Mouse (Mus musculus): ENCODE measurements at regions not wholly inside any gene's neighbourhood (a gene's known extent, or its start where the extent isn't known, plus 50 kb on each side); places are given as distances from the start of the nearest gene placed in this dataset.

DNA sequence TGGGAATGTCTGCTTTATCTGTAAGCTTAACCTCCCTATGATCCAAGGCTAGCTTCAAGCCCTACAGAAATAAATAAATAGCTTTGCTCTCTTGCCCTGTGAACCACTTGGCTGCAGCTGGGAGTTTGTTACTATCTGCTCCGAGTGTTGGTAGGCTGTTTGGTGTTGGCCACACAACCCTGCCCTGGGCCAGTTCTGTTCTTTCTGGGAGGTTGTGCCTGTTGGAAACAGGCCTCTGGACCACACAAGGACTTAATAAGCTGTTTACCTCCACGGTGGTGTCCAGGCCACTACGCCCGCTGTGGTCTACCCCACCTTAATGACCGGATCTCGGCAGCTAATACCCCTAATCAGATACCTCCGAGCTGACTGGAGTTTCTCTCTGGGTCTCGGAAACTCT, 136.1 kb downstream of the Ercc6l2 start:
- TF ChIP-seq CTCF (IDR thresholded peaks at IDR 0.05; ENCODE audit: low read depth) (no peak), EP300 (IDR thresholded peaks at IDR 0.05; ENCODE audit: low read depth) (no peak)

Data from liver, postnatal 0 days (tissue).